Mouse (Mus musculus) spleen, postnatal 10 days (tissue): ENCODE data around the gene Cenpw.

Experiments
- DNase-seq, 2 experiments: peaks; one replicate each; pipeline ENCODE4 v3.0.0; 2021 to 2022; ENCODE audit warnings: low spot score in 2 of 2

The Cenpw gene

GRCm38 (mm10) chr10:30199916-30200826 lies at the start of gene Cenpw:
Cenpw (minus strand) TSS chr10:30200560.
- peak; percentile 86 to 94 for DNase-seq

GRCm38 (mm10) chr10:30249654-30250053 lies 49.3 kb upstream of the Cenpw start:
- no peak for DNase-seq

GRCm38 (mm10) chr10:30199501-30199900 lies 859 bp downstream of the Cenpw start:
- DNase-seq: peak in 1 of 2 experiments; percentile 15

GRCm38 (mm10) chr10:30167700-30168099 lies 32.7 kb downstream of the Cenpw start:
- DNase-seq: no peak
